Mouse (Mus musculus) intestine, embryonic 14.5 days (tissue): ENCODE results near the gene Fbxw10. TPM values are rescaled to one million over a fixed set of nuclear protein-coding genes. Genes with fewer than 3 reads are reported as not detected.

Source experiments
- ATAC-seq: fragments of 200-750 bp; cut with Nextera tagmentation; replicated peaks from 2 replicates; pipeline ENCODE4 v1.8.0; 2017; ENCODE audit warnings: low read depth, moderate number of reproducible peaks, moderate TSS enrichment, moderate library complexity; ENCODE audit not compliant: low FRiP score, low TSS enrichment
- DNase-seq: peaks from one replicate; pipeline ENCODE4 v3.0.0-alpha.2; 2018; ENCODE audit warnings: low spot score
- H3K27ac ChIP-seq: fragments of 300-500 bp; sonication (generic); 2 replicates; pipeline ENCODE4 v1.5.1; 2014; ENCODE audit warnings: low read depth, mild to moderate bottlenecking, control low read depth
- H3K27me3 ChIP-seq: fragments of 300-500 bp; sonication (generic); replicated peaks from 2 replicates; pipeline ENCODE4 v1.6.1; 2014; ENCODE audit warnings: low read length, control low read depth; ENCODE audit not compliant: control insufficient read depth, insufficient read depth
- H3K36me3 ChIP-seq: fragments of 300-500 bp; sonication (generic); 2 replicates; pipeline ENCODE4 v1.6.1; 2014; ENCODE audit warnings: low read length, control low read depth; ENCODE audit not compliant: control insufficient read depth, insufficient read depth
- H3K4me1 ChIP-seq: fragments of 300-500 bp; sonication (generic); replicated peaks from 2 replicates; pipeline ENCODE4 v1.6.1; 2014; ENCODE audit warnings: low read length, control low read depth, mixed read lengths; ENCODE audit not compliant: control insufficient read depth, insufficient read depth
- H3K4me2 ChIP-seq: fragments of 300-500 bp; sonication (generic); 2 replicates; pipeline ENCODE4 v1.6.1; 2014; ENCODE audit warnings: low read length
- H3K4me3 ChIP-seq: fragments of 300-500 bp; sonication (generic); 2 replicates; pipeline ENCODE4 v1.5.1; 2014; ENCODE audit warnings: low read depth, low read length, control low read depth, mixed read lengths
- H3K9ac ChIP-seq: fragments of 300-500 bp; sonication (generic); 2 replicates; pipeline ENCODE4 v1.6.1; 2014; ENCODE audit warnings: mild to moderate bottlenecking, low read length
- H3K9me3 ChIP-seq: fragments of 300-500 bp; sonication (generic); 2 replicates; pipeline ENCODE4 v1.6.1; 2016; ENCODE audit warnings: low read length, control low read depth; ENCODE audit not compliant: control insufficient read depth
- WGBS: fragments of 180-500 bp; shearing (Covaris S2); extraction: QIAGEN DNeasy Blood & Tissue Kit; methylation state at CpG from one replicate; pipeline ENCODE4 v1.1.7; 2014; 5-methylcytosine and 5-hydroxymethylcytosine counted together
- polyA plus RNA-seq: library from polyadenylated mRNA; unstranded; fragments of >200 nt; fragmentation: Nextera tagmentation; extraction: Ambion mirVana; gene quantifications from 2 replicates; pipeline ENCODE4 v1.2.1, GENCODE M21; 2014

The Fbxw10 gene
- polyA plus RNA-seq, 1 experiment from 2014 or later: 0.26 TPM

DNA sequence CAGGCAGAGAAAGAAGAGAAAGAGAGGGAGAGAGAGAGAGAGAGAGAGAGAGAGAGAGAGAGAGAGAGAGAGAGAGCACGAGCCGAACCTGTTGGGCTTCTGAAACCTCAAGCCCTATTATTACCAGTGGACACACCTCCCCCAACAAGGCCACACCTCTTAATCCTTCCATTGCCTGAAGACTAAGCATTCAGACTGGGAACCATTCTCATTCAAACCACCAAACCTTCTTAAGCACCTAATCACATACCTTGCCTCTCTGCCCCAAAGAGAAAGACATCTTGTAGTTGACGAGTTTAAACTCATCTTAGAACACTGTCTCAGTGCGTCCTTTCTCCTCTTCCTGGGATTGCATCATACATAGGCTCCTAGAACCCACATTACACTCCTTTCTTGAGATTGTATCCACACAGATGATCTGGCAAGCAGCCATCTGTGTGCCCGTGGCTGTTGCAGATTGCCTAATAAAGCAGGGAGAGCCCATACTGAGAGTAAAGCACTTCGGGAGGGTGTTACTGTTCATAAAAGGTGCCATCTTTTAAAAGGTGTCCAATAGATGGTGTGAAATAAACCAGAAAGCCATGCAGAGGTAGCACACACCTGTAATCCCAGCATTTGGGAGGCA lies 57.1 kb downstream of the Fbxw10 start:
- 79% methylated on average over 6 of the region's 6 CpGs for WGBS

DNA sequence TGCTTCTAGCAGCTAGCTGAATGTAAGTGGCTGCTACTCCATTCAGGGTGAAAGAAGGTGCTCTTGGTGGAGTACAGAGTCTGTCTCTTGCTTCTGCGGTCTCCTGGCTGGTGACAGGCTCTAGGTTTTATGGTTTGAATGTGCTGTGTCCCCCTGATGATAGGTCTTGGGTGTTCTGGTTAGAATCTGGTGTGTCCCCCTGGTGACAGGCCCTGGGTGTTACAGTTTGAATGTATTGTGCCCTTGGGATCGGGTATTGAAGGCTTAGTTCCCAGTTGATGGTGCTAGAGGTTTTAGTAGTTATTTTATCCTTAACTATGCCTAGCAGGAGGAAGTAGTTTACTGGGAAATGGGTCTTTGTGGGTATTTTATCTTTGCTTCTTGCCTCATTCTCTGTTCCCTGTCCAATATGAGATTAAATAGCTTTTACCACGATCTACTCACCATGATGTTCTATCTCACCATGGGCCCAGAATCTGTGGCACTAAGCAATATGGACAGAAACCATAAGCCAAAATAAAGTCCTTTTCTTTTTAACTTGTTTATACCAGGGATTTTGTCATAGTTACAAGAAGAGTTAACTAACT lies 62.9 kb downstream of the Fbxw10 start:
- ATAC-seq: no peak
- 69% methylated on average over 3 of the region's 3 CpGs for WGBS

More for the DNA sequence above, 57.1 kb downstream of the Fbxw10 start:
- ATAC-seq (no peak), DNase-seq (no peak)
- no peaks in the 10 kb centered on the region for H3K27me3 ChIP-seq
- no peak overlapping the region for H3K4me2 ChIP-seq
- H3K9ac ChIP-seq: no peak overlapping the region
- H3K9me3 ChIP-seq: no peaks in the 10 kb centered on the region
- H3K36me3 ChIP-seq: no peaks in the 10 kb centered on the region
- no peaks in the 10 kb centered on the region for H3K4me1 ChIP-seq
- H3K27ac ChIP-seq: no peak overlapping the region
- H3K4me3 ChIP-seq: no peak overlapping the region

DNA sequence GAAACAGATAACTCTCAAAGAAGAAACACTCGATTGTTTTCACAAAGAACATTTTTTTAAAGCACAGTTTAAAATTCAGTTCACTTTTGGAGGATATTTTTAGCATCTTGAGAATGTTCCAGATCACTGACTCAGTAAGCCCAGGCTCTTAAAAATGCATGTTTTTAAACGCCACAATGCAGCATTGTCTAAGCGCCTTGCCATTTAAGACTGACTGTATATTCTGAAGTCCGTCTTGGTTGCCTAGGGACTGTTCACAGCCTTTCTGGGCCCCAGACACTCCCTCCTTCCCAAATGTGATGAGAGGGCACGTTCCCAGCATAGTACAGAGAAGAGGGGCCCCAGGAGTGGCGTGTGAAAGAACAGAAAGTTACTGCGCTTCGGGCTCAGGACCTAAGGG lies 64.5 kb downstream of the Fbxw10 start:
- Histone ChIP-seq H3K36me3 (no peaks in the 10 kb centered on the region), H3K9me3 (no peaks in the 10 kb centered on the region), H3K27me3 (no peaks in the 10 kb centered on the region), H3K27ac (no peak overlapping the region), H3K4me3 (no peak overlapping the region), H3K4me1 (no peaks in the 10 kb centered on the region), H3K9ac (no peak overlapping the region), H3K4me2 (no peak overlapping the region)
- WGBS: 64% methylated on average over 8 of the region's 8 CpGs
- DNase-seq (no peak), ATAC-seq (no peak)

More for the DNA sequence above, 62.9 kb downstream of the Fbxw10 start:
- Histone ChIP-seq H3K27ac (no peak overlapping the region), H3K36me3 (no peaks in the 10 kb centered on the region), H3K4me1 (no peaks in the 10 kb centered on the region), H3K27me3 (no peaks in the 10 kb centered on the region), H3K9ac (no peak overlapping the region), H3K4me2 (no peak overlapping the region), H3K4me3 (no peak overlapping the region), H3K9me3 (no peaks in the 10 kb centered on the region)
- DNase-seq: no peak

DNA sequence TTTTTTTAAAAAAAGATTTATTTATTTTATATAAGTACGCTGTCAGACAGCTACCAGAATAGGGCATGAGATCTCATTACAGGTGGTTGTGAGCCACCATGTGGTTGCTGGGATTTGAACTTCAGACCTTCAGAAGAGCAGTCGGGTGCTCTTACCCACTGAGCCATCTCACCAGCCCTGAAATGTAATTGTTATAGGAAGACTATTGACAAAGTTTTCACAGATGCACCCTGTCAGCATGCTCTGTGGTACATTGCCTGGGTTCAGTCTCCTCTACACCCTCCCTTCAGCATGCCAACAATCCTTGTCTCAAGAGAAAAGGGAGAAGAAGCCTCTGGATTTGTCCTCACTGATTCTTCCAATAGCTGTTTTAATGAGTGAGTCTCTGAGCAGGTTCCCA lies 66.3 kb downstream of the Fbxw10 start:
- WGBS: 95% methylated on average over 2 of the region's 2 CpGs
- no peaks in the 10 kb centered on the region for H3K4me1 ChIP-seq
- DNase-seq: no peak
- ATAC-seq: no peak
- no peak overlapping the region for H3K27ac ChIP-seq
- no peak overlapping the region for H3K4me3 ChIP-seq
- no peaks in the 10 kb centered on the region for H3K36me3 ChIP-seq
- H3K27me3 ChIP-seq: no peaks in the 10 kb centered on the region
- H3K9ac ChIP-seq: no peak overlapping the region
- no peak overlapping the region for H3K4me2 ChIP-seq
- H3K9me3 ChIP-seq: no peaks in the 10 kb centered on the region

DNA sequence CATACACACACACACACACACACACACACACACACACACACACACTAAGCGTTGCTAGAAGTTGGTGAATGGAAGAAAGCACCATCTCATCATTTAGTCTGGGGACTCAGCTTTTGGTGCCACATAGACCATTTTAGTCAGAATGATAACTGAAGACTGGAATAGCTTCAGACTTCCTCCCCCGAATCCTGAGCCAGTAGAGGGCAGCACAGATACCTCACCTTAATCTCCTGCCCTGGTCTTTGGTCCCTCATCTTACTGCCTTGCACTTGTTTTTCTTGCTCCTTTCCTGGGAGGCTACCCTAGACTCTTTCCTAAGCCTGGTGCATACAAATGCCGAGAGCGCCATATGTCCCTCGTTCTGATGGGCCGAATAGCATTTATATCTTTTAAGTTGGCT lies 67.7 kb downstream of the Fbxw10 start:
- no peak for DNase-seq
- no peaks in the 10 kb centered on the region for H3K36me3 ChIP-seq
- no peaks in the 10 kb centered on the region for H3K4me1 ChIP-seq
- ATAC-seq: no peak
- no peaks in the 10 kb centered on the region for H3K27me3 ChIP-seq
- 61% methylated on average over 6 of the region's 6 CpGs for WGBS
- H3K4me3 ChIP-seq: no peak overlapping the region
- H3K9ac ChIP-seq: no peak overlapping the region
- peaks cover 4% of the 10 kb centered on the region; the same call in 1 of the 2 replicates for H3K9me3 ChIP-seq
- H3K4me2 ChIP-seq: no peak overlapping the region
- no peak overlapping the region for H3K27ac ChIP-seq

DNA sequence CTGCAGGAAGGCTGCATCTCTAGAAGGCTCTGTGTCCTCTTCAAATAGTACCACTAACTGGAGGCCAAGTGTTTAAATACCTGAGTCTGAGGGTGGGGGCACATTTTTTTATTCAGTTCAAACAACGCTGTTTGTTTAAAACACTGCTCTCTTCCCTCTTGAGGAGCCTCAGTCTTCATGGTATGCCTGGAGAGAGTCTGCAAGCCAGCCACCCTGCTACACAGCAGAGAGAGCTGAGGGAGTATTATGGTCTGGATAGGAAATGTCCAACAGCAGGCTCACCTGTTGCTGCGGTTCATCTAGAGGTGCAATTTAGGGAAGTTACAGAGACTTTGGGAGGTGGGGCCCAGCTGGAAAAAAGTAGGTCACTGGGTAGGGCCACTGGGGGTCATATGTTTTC lies 68.6 kb downstream of the Fbxw10 start:
- no peak for ATAC-seq
- Histone ChIP-seq H3K4me2 (no peak overlapping the region), H3K27ac (no peak overlapping the region), H3K9ac (no peak overlapping the region), H3K9me3 (peaks cover 6% of the 10 kb centered on the region; the same call in 1 of the 2 replicates), H3K27me3 (no peaks in the 10 kb centered on the region), H3K36me3 (no peaks in the 10 kb centered on the region), H3K4me3 (no peak overlapping the region), H3K4me1 (peaks cover 3% of the 10 kb centered on the region; the same call in 1 of the 2 replicates)
- WGBS: 62% methylated on average over 2 of the region's 2 CpGs
- DNase-seq: no peak

DNA sequence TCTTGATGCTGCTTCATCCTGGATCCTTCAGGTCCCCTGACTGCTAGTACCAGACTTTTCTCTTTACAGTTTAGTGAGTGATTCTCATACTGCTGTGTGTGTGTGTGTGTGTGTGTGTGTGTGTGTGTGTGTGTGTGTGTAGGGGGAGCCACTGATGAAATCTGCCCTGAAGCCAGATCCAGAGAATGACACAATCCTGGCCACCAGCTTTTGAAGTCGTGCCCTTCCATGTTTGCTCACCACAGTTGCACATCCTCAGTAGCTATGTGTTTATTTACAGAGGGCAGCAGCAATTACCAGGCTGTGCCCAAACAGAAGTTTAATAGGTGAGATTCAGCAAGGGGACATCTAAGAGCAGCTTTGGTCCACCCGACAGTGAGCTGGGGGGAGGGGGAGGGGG lies 69.9 kb downstream of the Fbxw10 start:
- Histone ChIP-seq H3K9me3 (peaks cover 6% of the 10 kb centered on the region; the same call in 1 of the 2 replicates), H3K27ac (no peak overlapping the region), H3K4me1 (peaks cover 10% of the 10 kb centered on the region), H3K4me3 (no peak overlapping the region), H3K36me3 (no peaks in the 10 kb centered on the region), H3K4me2 (no peak overlapping the region), H3K27me3 (no peaks in the 10 kb centered on the region), H3K9ac (no peak overlapping the region)
- ATAC-seq (no peak), DNase-seq (no peak)
- WGBS: 19% methylated on average over 2 of the region's 2 CpGs

DNA sequence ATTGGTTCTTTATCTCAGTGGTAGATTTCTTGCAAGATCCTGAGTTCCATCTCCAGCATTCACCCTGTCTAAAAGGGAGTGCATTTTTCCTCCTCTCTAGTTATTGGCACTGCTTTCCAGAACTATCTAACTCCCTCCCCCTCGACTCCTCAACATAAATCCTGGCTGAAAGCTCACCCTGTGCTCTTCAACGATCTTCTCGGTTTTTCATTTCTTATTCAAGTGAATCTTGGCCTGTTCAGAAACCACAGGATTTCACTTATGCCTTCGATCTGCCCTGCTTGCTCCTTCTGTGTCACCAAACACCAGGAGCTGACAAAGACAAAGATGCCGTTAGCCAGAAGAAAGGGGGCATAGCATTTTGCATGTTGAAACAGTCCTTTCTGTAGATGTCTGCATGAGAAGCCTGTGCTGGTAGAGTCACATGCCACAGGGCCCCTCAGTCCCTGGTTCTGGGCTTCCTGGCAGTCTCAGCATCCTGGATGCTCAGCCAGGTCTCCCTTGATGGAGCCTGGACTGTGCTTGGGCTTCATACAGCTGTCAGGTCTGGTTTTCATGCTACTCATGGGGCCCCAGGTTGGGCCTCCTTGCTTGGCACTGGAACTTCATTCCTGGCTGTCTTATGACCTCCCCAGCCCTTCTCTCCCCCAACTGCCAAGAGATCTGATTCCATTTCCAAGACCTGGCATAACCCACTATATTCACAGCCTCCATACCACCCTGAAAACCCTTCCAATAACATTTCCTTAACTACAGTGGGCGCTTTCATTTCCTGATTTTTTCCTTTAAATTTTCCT lies 73.3 kb downstream of the Fbxw10 start:
- no peak for DNase-seq
- ATAC-seq: no peak
- peak overlapping the region; percentile 12; the same call in 1 of the 2 replicates for H3K27ac ChIP-seq
- WGBS: 66% methylated on average over 6 of the region's 6 CpGs
- H3K4me3 ChIP-seq: no peak overlapping the region
- H3K9ac ChIP-seq: no peak overlapping the region
- H3K4me2 ChIP-seq: peak overlapping the region; percentile 47
- peaks cover 11% of the 10 kb centered on the region for H3K4me1 ChIP-seq
- H3K36me3 ChIP-seq: no peaks in the 10 kb centered on the region
- H3K27me3 ChIP-seq: no peaks in the 10 kb centered on the region
- peaks cover 6% of the 10 kb centered on the region; the same call in 1 of the 2 replicates for H3K9me3 ChIP-seq
